Mouse (Mus musculus) A20 (cell line): ENCODE measurements around the gene Cbfa2t2.
A peak's percentile ranks its signal among the peaks of the same experiment; 100 is the strongest.

Experiments
- DNase-seq: peaks from one replicate; pipeline ENCODE4 v3.0.0-alpha.2; 2011; ENCODE audit warnings: low read depth, low spot score

Gene Cbfa2t2

GRCm38 (mm10) chr2:154425522-154425921 lies 10.8 kb upstream of the Cbfa2t2 start:
- no peak for DNase-seq

GRCm38 (mm10) chr2:154426188-154426904 lies 9.9 kb upstream of the Cbfa2t2 start:
- DNase-seq, result no peak

GRCm38 (mm10) chr2:154426905-154427852 lies 9.1 kb upstream of the Cbfa2t2 start:
- DNase-seq, result no peak

GRCm38 (mm10) chr2:154427853-154428360 lies 8.4 kb upstream of the Cbfa2t2 start:
- no peak for DNase-seq

DNA sequence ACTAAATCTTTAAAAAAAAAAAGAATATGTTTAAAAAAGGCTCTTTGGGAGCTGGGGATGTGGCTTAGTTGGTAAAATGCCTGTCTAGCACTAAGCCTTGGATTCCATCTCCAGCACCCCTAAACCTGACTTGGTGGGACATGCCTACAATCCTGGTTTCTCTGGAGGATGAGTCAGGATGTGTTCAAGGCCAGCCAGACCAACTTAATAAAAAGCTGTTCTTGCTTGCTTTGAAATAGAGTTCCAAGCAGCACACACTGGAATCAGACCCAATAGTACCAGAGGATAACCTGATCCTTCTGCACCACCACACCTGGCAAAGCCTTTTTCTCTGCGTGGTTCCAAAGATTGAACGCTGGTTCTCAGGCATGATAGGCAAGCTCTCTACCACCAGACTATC lies 5.7 kb upstream of the Cbfa2t2 start:
- no peak for DNase-seq

DNA sequence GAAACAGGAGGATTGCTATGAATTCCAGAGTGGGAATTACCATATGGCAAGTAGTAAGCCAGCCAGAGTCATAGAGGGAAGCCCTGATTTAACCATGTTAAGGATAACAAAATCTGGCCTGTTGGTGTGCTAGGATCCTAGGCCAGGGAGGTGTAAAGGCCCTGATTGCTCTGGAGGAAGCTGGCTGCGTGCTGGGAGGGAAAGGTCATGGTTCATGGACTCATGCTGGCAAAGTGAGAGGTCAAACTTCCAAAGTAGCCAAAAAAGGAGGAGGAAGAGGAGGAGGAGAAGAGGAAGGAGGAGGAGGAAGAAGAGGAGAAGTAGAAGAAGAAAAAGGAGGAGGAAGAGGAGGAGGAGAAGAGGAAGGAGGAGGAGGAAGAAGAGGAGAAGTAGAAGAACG lies 3.6 kb upstream of the Cbfa2t2 start:
- DNase-seq, result no peak

GRCm38 (mm10) chr2:154433391-154433790 lies 2.9 kb upstream of the Cbfa2t2 start:
- DNase-seq, result no peak

- DNase-seq, result no peak
Observed at GRCm38 (mm10) chr2:154434690-154435089, 1.6 kb upstream of the Cbfa2t2 start.

GRCm38 (mm10) chr2:154436076-154436457 lies 214 bp upstream of the Cbfa2t2 start:
- DNase-seq, result peak; percentile 99

GRCm38 (mm10) chr2:154437191-154437527 lies 878 bp downstream of the Cbfa2t2 start:
- DNase-seq, result no peak

GRCm38 (mm10) chr2:154440453-154440852 lies 4.2 kb downstream of the Cbfa2t2 start:
- DNase-seq, result no peak

- DNase-seq, result no peak
Observed at GRCm38 (mm10) chr2:154447821-154448220, 11.5 kb downstream of the Cbfa2t2 start.

GRCm38 (mm10) chr2:154448633-154449032 lies 12.4 kb downstream of the Cbfa2t2 start:
- no peak for DNase-seq

- no peak for DNase-seq
Observed at GRCm38 (mm10) chr2:154452951-154453350, 16.7 kb downstream of the Cbfa2t2 start.

DNA sequence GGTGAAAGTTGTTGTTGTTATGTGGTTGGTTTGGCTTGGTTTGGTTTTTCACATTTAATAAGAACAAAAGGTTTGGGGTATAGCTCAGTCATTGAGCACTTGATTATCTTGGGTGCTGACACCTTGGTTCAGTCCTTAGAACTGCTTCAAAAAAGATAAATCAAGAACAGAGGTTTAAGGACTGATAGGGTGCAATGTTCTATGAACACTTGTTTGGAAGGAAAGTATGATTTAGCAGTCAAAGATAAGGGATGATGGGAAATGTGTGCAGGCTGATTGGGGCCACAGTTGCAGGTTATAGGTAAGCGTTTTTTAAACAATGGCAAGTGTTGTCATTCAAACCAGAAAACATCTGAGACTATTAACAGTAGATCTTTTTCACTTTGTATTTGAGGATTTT lies 17.8 kb downstream of the Cbfa2t2 start:
- DNase-seq, result no peak

DNA sequence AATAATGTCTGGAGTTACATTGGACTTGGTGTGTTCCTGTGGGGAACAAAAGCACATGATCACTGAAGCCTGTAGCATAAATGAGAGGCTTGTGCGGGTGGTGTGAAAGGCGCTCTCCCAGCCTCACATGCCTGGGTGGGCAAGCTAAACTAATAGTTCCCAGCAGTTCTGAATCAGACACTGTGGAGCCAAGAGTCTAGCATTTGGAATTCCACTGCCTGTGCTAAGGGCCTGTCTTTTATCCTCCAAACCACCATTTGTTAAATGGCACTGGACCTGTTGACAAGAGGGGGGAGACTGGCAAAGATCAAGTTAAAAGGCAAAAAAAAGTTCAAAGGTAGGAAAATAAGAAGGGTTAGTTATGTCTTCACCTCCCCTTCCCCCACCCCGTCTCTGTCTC lies 18.3 kb downstream of the Cbfa2t2 start:
- no peak for DNase-seq

- DNase-seq, result no peak
Observed at GRCm38 (mm10) chr2:154455776-154456175, 19.5 kb downstream of the Cbfa2t2 start.

GRCm38 (mm10) chr2:154456621-154457020 lies 20.3 kb downstream of the Cbfa2t2 start:
- no peak for DNase-seq

GRCm38 (mm10) chr2:154459262-154459661 lies 23.0 kb downstream of the Cbfa2t2 start:
- DNase-seq, result no peak

- DNase-seq, result no peak
Observed at GRCm38 (mm10) chr2:154459851-154460250, 23.6 kb downstream of the Cbfa2t2 start.

DNA sequence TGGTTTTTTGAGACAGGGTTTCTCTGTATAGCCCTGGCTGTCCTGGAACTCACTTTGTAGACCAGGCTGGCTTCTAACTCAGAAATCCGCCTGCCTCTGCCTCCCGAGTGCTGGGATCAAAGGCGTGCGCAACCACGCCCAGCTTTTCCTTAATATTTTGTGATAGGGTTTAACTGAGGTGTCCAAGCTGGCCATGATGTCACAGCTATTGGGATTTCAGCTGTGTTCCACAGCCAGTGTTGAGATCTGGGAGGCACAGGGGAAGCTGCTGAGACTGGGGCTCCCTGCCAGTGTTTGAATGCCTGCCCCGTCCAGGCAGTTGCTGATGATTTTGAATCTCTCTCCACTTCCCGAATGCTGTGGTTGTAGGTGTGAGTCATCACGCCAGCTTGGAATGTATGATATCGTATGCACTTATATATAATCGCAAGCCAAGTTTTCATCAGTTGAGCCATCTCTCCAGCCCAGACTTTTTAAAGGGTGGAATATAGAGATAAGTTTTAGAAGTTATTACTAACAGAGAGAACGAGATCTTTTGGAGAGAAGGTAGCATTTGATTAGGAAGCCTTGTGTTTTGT lies 27.4 kb downstream of the Cbfa2t2 start:
- DNase-seq, result no peak

DNA sequence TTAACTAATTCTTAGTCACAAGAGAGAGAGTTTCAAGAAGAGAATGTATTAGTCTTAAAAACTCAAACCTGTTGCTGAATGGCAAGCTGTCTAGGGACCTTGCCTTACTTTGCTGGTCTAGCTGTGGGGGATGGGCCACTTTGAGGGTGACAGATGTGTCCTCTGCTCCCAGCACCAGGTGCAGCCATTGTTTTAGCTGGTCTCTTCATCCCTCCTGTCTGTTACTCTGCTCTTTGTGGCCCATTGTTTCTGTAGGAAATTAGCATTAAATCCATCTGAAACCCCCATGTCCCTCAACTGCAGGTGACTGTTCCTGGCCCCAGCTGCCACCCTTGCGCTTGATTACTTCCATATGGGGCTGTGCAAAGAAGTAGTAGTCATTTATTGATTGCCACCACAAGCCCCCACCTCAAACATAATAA lies 29.6 kb downstream of the Cbfa2t2 start:
- DNase-seq, result peak; percentile 42
